Mouse (Mus musculus) splenic B cell, adult 2 months (primary cell): Measurements from ENCODE around the gene Napepld.

Experiments
- DNase-seq: peaks from one replicate; pipeline ENCODE4 v3.0.0-alpha.2; 2011; ENCODE audit warnings: low read depth, low spot score
- H3K27me3 ChIP-seq: 2 replicates; pipeline ENCODE4 v1.6.1; 2012; ENCODE audit warnings: mild to moderate bottlenecking, low read length, moderate library complexity, mixed read lengths; ENCODE audit not compliant: control insufficient read depth, poor library complexity, insufficient read depth, severe bottlenecking
- H3K36me3 ChIP-seq: 2 replicates; pipeline ENCODE4 v1.6.1; 2012; ENCODE audit warnings: mild to moderate bottlenecking, low read length, moderate library complexity, mixed read lengths; ENCODE audit not compliant: control insufficient read depth, poor library complexity, insufficient read depth, severe bottlenecking

Napepld gene

DNA sequence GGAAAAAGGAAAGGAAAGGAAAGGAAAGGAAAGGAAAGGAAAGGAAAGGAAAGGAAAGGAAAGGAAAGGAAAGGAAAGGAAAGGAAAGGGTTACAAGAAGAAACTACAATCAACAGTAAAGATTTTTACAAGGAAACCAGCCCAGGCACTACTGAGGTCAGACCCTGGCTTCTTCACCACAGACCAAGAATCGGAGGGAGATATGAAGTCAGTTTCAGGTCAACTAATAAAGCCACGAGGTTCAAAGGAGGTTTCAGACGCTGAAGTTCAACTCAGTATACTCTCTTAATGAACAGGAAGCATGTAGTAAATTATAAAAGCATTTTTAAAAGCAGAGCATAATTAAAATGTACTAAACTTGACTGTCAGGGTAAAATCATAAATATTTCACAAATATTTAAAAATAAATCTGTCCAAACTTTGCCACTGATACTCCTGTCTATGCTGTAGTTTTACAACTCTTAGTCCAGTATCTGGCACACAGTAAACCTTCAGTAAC is 7.8 kb downstream of the Napepld start:
- H3K27me3 ChIP-seq: no peaks in the 10 kb centered on the region
- H3K36me3 ChIP-seq: no peaks in the 10 kb centered on the region
- DNase-seq: no peak

DNA sequence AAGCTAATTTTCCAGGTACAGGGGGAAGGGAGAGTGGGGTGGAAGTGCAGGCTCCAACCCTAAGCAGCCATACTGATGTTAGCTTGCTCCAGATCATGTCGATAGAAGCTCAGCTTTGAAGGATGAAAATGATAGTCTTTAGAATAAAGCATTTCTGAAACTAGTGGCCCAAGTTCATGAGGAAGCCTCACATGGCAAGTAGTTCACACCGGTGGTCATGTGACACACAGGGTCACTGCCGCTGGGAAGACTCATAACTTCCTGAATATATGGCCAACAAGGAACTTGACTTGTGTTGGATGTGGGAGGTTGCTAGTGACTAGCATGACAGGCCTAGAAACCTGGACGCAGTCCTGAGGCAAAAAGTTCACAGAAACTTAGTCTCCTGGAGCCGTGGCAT is 9.0 kb downstream of the Napepld start:
- Histone ChIP-seq H3K27me3 (no peaks in the 10 kb centered on the region), H3K36me3 (no peaks in the 10 kb centered on the region)
- DNase-seq: no peak

DNA sequence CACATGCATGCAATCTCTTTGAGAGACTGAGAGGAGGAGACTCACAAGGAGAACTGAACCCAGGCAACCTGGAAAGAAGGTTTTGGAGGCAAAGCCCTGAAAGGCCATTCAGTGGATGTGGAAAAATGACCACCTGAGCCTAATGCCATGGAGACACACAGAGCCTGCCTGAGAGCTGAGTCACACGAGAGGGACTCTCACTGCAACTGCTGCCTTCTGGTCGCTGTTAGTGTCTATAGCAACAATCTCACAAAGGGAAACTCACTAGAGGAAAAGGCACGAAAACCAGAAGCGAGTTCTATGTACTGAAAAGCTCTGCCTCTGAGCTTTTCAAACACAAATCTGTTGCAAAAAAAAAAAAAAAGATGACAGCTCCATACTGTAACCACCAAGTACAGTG is 14.2 kb downstream of the Napepld start:
- no peak for DNase-seq
- Histone ChIP-seq H3K36me3 (no peaks in the 10 kb centered on the region), H3K27me3 (no peaks in the 10 kb centered on the region)

DNA sequence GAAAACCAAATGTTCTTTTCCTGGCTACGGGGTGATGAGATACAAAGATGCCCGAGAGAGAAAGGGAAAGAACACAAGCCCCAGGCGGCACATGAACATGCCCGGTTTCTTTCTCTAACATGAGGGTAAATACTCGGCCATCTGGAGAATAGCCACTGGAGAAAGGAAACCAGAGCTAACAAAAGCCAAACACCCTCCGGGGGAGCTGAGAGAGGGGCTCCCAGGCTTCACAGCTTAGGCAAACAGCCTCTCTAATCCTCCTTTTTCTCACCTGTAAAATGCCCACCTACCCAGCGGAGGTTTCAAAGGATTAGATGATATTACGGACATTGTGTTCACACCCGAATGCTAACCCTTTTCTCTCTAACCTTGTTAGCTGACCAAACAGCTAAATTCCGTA is 16.2 kb downstream of the Napepld start:
- H3K36me3 ChIP-seq: no peaks in the 10 kb centered on the region
- no peak for DNase-seq
- no peaks in the 10 kb centered on the region for H3K27me3 ChIP-seq

DNA sequence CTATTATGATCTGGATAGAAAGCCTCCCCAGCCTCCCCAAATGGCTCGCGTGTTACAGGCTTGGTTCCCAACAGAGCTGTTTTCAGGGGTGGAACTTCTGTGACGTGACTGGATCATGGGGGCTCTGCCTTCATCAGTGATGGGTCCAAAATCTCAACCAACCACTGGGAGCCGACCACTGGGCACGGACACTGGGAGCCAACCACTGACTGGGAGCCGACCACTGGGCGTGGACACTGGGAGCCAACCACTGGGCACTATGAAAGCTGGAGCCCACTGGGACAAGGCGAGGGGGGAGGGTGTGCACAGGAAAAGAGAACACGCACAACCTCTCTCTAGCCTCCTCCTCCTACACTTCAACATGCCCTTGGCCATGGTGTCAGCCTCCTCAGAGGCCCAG is 17.4 kb downstream of the Napepld start:
- no peaks in the 10 kb centered on the region for H3K36me3 ChIP-seq
- no peak for DNase-seq

DNA sequence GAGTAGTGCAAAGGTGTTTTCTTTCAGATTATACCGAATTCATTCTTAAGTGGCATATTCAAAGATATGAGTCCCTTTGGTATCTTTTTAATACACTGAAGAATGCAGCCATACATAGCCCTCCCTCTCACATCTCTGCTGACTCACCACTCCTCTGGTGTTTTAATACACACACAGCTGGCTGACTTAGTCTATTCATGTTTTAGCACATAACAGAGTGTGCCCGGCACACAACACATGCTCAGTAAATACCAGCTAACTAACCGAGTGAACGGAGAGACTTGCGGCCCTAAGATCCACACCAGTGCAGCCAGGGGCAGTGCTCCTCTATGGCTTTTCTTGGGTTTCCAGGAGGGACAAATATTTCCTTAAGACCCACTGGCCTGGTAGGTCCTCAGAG is 20.3 kb downstream of the Napepld start:
- DNase-seq: no peak
- no peaks in the 10 kb centered on the region for H3K27me3 ChIP-seq

More for the DNA sequence above, 17.4 kb downstream of the Napepld start:
- H3K27me3 ChIP-seq: no peaks in the 10 kb centered on the region

DNA sequence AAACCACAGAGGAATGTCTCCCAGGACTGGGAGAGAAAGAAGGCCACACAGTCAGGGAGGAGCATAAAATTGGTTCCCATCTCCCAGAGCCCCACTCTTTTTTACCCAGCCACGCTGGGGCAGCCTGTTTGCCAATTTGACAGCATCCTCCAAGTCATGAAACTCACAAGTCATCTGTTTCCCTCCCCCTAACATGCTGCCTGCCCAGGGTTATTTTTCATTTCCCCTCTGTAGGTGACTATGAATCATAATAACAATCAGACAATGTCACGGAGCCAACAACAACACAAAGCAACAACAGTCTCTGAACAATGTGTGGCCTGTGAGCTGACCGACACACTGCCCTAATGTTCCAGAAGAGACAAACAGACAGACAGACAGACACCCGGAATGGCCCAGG is 21.2 kb downstream of the Napepld start:
- Histone ChIP-seq H3K36me3 (peaks cover 2% of the 10 kb centered on the region; the same call in 1 of the 2 replicates), H3K27me3 (no peaks in the 10 kb centered on the region)
- DNase-seq: no peak

More for the DNA sequence above, 20.3 kb downstream of the Napepld start:
- peaks cover 2% of the 10 kb centered on the region; the same call in 1 of the 2 replicates for H3K36me3 ChIP-seq

DNA sequence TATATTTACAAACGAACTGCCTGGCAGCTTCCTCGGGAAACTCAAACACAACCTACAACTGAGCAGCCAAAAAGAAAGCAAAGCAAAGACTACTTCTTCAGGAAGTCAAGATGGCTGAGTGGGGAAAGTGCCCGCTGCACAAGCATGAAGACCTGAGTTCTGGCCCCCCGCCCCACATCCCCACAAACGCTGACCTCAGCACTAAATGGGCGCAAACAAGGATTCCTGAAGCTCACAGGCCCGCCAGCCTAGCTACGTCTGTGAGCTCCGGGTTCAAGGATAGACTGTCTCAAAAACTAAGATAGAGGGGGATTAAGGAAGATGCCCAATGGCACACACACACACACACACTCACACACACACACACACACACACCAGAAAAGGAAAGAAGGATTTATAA is 22.8 kb downstream of the Napepld start:
- DNase-seq: no peak
- Histone ChIP-seq H3K36me3 (peaks cover 2% of the 10 kb centered on the region; the same call in 1 of the 2 replicates), H3K27me3 (no peaks in the 10 kb centered on the region)

DNA sequence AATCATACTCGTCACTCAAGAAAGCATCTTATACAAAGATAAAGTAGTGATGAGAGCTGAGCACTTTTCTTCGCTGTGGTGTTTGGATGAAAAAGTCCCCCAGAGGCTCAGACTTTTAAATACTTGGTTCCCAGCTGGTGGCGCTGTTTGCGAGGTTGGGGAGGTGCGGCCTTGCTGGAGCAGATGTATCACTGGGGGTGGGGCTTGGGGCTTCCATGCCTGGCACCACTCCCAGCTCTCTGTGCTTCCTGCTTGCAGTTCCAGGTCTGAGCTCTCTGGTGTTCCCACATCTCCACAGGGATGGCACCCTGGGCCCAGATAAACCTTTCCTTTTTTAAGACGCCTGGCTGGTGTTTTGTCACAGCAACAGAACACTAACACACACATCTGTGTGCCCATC is 23.3 kb downstream of the Napepld start:
- Histone ChIP-seq H3K36me3 (peaks cover 2% of the 10 kb centered on the region; the same call in 1 of the 2 replicates), H3K27me3 (no peaks in the 10 kb centered on the region)
- no peak for DNase-seq

DNA sequence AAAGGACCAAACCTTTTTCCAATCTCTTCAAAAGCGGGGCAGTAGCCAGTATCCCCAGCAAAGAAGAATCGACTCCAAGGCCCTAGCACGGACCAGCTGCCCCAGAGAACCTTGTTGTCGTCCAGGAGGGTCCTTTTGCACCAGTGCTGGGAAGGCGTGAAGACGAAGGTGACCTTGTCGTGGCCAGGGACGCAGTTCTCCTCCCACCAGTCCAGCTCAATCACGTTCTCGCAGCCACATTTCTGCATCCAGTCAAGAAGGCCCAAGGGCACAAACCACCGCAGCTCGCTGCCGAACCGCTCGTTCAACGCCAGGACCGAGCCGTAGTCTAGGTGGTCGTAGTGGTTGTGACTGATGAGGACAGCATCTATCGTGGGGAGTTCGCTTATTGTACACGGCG is 25.7 kb downstream of the Napepld start:
- Histone ChIP-seq H3K36me3 (peaks cover 2% of the 10 kb centered on the region; the same call in 1 of the 2 replicates), H3K27me3 (no peaks in the 10 kb centered on the region)
- DNase-seq: no peak

DNA sequence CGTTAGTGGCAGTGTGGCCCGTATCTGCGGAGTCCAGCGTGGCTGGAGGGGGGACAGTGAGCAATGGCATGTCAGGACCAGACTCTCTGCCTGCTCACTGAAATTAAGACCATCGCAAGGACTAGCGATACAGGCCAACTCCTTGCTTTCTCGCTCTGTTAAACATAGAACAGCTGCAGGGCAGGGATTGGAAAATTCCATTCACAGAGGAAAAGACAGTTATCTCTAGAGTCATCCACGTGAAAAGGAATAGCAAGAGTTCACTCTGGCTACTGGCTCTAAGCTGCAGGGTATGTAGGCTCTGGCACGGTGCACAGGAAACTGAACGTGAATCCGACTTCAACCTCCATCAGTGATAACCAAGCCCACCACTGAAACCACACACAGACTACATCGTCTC is 26.2 kb downstream of the Napepld start:
- Histone ChIP-seq H3K27me3 (no peaks in the 10 kb centered on the region), H3K36me3 (peaks cover 2% of the 10 kb centered on the region; the same call in 1 of the 2 replicates)
- DNase-seq: no peak

DNA sequence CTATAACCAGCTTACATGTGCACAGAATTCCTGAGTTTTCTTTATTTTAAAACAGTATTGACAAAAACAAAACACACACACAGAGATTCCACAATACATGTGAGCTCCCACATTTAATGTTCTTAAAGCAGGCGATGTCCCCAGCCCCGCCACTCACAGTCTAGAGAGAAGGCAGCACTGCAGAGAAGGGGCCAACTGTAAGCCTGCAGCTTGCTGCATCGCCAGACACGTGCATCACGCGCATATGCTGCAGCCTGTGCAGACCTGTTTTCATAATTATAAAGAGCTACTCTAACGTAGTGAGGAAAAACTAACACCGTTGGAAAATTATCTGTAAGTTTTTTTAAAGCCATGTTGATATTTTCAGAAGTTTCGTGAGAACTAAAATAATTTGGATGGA is 27.5 kb downstream of the Napepld start:
- Histone ChIP-seq H3K27me3 (no peaks in the 10 kb centered on the region), H3K36me3 (peaks cover 2% of the 10 kb centered on the region; the same call in 1 of the 2 replicates)
- no peak for DNase-seq

DNA sequence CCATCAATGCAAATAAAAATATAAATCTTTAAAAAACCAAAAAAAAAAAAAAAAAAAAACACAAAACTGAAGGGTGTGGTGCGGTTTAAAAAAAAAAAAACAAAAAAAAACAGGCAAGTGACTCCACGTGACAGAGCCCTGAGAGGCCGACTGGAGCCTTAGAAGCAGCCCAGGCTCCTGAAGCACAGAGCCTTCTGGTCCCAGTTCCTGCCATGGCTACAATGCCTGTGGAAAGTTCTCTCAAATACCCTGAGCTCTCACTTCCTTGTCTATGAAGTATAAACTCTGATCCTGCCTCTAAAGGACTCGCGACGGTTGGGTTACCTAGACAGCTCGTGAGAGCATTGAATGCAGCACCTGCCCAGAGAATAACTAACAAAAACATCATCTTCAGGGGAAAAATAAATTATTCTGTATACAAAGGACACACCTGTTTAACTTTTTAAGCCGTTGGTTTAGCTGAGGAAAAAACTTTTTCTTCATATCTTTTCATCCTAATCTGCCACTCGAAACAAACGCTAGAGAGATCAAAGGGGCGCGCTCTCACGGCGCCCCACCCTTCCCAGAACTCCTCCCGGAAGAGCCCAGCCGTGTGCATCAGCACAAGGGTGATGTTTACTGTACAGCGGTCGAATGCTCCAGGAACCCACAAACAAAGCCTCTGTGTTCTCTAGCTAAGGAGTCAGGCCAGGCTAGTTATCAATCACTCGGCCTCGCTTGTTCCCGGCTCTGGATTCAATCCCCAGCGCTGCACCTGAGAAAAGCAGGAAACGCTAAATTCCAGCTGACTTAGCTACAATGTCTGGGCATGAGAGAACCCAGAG is 28.2 kb downstream of the Napepld start:
- peak; percentile 33 for DNase-seq
- Histone ChIP-seq H3K36me3 (peaks cover 1% of the 10 kb centered on the region; the same call in 1 of the 2 replicates), H3K27me3 (no peaks in the 10 kb centered on the region)

DNA sequence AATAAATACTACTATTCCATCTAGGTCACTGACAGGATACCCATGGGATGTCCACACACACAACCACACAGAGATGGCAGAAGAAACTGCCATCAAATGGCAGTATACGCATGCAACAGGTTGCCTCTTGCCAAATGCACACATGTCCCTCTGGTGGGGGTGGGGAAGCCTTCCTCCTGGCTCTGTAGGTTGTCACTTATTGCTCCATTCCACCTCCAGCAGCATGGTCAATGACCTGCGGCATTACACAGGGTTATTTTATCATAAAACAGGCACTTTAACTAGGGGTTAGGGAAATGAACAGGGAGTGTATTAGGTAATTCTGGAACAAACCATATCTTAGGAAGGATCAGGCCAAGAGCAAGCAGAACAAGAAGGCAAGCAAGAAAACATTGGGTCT is 31.9 kb downstream of the Napepld start:
- H3K27me3 ChIP-seq: no peaks in the 10 kb centered on the region
- no peak for DNase-seq
- H3K36me3 ChIP-seq: no peaks in the 10 kb centered on the region

DNA sequence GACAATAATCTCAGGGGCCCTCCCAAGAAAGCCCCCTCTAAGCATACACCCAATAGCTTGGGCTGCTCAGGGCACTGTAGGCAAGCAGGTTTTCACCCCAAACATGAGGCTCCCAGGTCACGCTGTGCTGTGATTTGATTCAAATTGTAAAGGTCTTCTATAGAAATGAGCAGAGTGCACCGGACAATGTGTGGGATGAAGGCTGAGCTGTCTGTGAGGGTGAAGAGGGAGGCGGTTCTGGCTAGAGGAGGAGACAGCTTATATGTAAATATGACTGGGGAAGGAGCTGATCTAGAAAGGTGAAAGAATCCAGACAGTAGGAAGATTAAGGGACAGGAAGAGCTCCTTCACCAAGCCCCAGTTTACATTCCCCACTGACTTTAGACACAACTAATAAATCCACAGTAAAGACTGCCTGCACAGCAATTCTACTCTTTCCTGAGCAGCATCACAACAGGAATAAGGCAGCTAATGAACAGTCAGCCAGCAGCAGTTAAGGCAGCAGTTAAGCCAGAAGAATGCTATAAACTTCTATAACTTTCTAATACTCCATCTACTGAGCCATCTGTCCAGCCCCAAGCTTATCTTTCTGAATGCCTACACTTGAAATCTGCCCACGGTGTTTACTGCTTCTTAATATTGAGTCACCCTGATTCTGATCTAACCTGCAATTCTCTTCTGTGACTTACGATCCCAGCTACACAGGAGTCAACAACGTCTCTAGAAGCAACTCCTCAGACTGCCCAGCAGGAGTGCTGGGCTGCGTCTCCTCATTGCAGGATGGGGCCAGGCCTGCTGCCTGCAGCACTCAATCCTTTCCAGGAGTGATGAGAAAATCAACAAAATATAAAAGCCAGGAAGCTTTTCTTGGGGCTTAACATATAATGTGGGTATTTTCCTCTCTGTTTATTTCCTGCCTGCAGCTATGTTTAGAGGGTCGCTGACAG is 33.7 kb downstream of the Napepld start:
- no peak for DNase-seq
- Histone ChIP-seq H3K27me3 (no peaks in the 10 kb centered on the region), H3K36me3 (no peaks in the 10 kb centered on the region)
